Mouse (Mus musculus) testis, postnatal 10 days (tissue): ENCODE measurements around the gene Camkk2.
A peak's percentile ranks its signal among the peaks of the same experiment; 100 is the strongest.

Experiments
- DNase-seq: peaks from one replicate; pipeline ENCODE4 v3.0.0; 2021; ENCODE audit warnings: low spot score

Camkk2 gene

DNA sequence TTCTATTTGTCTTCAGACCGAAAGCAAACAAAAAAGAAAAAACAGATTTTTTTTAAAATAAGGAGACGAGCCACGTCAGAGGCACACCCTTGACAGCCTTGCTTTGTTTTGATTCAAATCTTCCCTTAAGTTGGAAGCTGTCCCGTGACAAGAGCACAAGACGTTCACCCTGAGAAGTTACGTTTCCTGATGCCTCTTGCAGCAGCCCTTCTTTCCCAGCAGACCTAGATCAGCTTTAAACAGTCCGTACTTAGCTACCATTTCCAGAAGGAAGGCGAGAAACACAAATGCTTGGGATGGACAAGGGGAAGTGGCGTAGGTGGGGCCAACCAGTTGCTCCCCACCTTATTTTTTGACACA is 80.5 kb downstream of the Camkk2 start:
- DNase-seq = no peak

GRCm38 (mm10) chr5:122698041-122698700 is 81.0 kb downstream of the Camkk2 start:
- no peak for DNase-seq

GRCm38 (mm10) chr5:122695516-122695915 is 83.7 kb downstream of the Camkk2 start:
- DNase-seq = no peak

GRCm38 (mm10) chr5:122693431-122694207 is 85.6 kb downstream of the Camkk2 start:
- DNase-seq = peak; percentile 48

DNA sequence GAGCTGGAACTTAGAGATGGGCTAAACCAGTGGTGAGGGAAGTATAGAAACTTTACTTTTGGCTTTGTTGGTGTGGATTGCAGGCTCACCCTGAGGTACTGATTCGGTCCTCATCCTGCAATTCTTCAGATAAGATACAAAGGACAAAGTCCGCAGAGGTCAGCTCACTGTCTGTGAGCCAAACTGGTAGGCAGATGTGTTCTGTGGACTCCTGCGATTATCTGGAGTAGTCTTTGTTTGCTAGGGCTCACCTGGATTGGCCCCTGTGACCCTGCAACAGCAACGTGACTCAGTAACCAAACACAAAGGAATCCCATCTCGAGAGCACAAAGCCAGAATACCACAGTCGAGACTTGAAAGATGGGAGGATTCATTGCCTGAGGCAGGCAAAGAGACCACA is 88.7 kb downstream of the Camkk2 start:
- no peak for DNase-seq

GRCm38 (mm10) chr5:122689153-122689552 is 90.1 kb downstream of the Camkk2 start:
- DNase-seq = no peak

DNA sequence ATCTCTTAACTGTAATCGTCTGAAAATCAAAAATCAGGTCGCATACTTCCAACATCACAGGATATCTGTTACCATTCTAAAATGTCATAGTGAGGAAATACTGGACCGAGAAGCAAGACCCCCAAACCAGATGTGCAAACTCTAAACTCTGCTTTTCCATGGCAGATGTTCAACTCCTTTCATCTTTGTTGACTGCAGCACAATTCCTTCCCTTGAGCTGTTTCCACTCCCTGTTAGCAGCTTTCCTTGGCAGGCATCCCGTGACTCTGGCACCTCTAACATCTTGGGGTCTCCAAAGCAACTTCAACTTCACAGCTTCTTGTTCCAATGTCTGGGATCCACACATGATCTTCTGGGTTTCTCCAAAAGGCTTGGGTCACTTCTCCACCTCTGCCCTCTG is 91.8 kb downstream of the Camkk2 start:
- no peak for DNase-seq

- DNase-seq = no peak
These were observed 95.3 kb downstream of the Camkk2 start for GRCm38 (mm10) chr5:122683926-122684325.

DNA sequence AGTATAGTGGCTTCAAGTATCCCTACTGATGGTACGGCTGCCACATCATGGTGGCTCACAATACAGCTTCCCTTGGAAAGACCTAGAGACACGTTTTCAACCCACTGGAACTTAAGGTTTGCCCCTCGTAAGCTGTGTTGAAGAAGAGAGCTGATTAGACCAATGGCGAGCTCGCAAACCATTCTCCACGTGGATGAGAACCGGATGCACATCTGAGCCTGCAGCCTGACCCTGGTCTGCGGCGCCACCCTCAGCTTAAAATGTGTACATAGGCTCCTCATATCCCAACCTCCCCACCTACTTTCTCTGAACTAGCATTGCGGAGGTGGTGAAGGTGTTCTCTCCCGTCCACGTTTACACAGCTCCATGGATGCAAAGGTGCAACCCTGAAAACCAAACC is 97.9 kb downstream of the Camkk2 start:
- no peak for DNase-seq
